Comparison of ENCODE assay signal across 9 mouse cellular contexts in the genomic region with DNA sequence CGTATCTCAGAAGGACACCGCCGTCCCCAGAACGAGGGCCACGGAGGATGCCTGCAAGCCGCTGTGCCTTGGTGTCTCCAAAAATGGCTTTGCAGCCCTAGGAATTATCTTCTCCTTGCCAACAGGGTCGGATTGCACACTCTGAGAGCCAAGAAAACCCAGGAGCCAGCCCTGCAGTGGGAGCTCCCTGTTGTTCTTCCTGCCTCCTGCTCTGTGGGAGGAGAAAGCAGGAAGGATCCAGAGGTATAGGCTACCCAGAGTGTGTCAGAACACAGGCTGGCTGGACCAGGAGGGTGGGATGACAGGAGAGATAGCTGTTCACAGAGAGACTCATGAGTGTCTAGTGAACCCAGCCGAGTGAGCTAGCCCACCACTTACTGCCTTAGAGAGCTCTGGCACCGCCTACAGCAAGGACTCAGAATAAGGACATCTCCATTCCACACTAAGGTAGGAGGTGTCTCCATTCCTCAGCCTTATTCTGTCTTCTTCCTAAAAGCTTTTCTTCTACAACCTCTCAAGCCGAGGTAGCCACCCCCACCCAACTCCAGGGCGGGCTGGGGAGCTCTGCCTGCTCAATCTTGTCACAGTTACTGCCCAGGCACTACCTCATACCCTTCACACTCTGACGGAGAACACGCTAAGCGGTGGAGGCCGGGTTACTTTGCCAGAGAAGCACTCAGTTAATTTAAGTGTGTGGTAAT. TPM values are rescaled to one million over a fixed set of nuclear protein-coding genes. Genes with fewer than 3 reads are reported as not detected.
DNase-seq lines count a peak whose midpoint lies in the region; ATAC-seq and TF ChIP-seq lines count a peak whose summit lies in the region.
"Had no signal": no experiment of that assay in that cellular context is flagged by ENCODE, and none has a peak within 500 bp of the region (broad histone marks: within the 10 kb centered on the region; RNA-seq: fewer than 3 reads in every experiment).

No protein-coding gene starts in this region.

- H3K27me3 ChIP-seq in hindbrain, embryonic 13.5 days: no peaks in the 10 kb centered on the region
- H3K27me3 ChIP-seq in hindbrain, embryonic 11.5 days (ENCODE audit: control insufficient read depth, insufficient read depth, low read length): no peaks in the 10 kb centered on the region
- H3K27me3 ChIP-seq in midbrain, embryonic 10.5 days (ENCODE audit: low read depth, poor library complexity, severe bottlenecking): no peaks in the 10 kb centered on the region; the same call in 1 of the 2 replicates
- H3K27me3 ChIP-seq in midbrain, embryonic 14.5 days (ENCODE audit: control insufficient read depth, insufficient read depth, low read length): no peaks in the 10 kb centered on the region
- H3K27me3 ChIP-seq in heart, embryonic 14.5 days (ENCODE audit: control insufficient read depth, insufficient read depth, low read length): no peaks in the 10 kb centered on the region
- no peaks in the 10 kb centered on the region for H3K27me3 ChIP-seq in small intestine, adult 2 months (ENCODE audit: control insufficient read depth, insufficient read depth, low read length)

- no peak for TF ChIP-seq CTCF in small intestine, adult 2 months (IDR thresholded peaks at IDR 0.05; ENCODE audit: extremely low read depth, insufficient read length, insufficient replicate concordance, low read depth, low read length)

- H3K4me2 ChIP-seq in hindbrain, embryonic 13.5 days: no peak overlapping the region
- no peak overlapping the region for H3K4me2 ChIP-seq in hindbrain, embryonic 11.5 days (replicated peaks; ENCODE audit: low read depth, low read length)
- H3K4me2 ChIP-seq in midbrain, embryonic 14.5 days (ENCODE audit: low read length): no peak overlapping the region
- H3K4me2 ChIP-seq in heart, embryonic 14.5 days (ENCODE audit: low read length): peak overlapping the region; percentile 5; the same call in 1 of the 2 replicates

- no peak for TF ChIP-seq POLR2A in small intestine, adult 2 months (IDR thresholded peaks at IDR 0.05; ENCODE audit: low read depth, low read length)

- H3K27ac ChIP-seq in hindbrain, embryonic 13.5 days: peak overlapping the region; percentile 45; the same call in 1 of the 2 replicates
- H3K27ac ChIP-seq in hindbrain, embryonic 11.5 days (ENCODE audit: low read depth, low read length): no peak overlapping the region
- peak overlapping the region; percentile 28; the same call in 1 of the 2 replicates for H3K27ac ChIP-seq in midbrain, embryonic 10.5 days (replicated peaks)
- no peak overlapping the region for H3K27ac ChIP-seq in midbrain, embryonic 14.5 days (replicated peaks; ENCODE audit: low read depth, low read length)
- H3K27ac ChIP-seq in heart, embryonic 14.5 days (replicated peaks in 1 of 2; ENCODE audit: control insufficient read depth in 1 of 2, insufficient read depth in 1 of 2, low read depth in 2 of 2, low read length in 2 of 2): peak overlapping the region; percentile 97 to 99
- peak overlapping the region; percentile 10; the same call in 1 of the 2 replicates for H3K27ac ChIP-seq in small intestine, adult 2 months (ENCODE audit: insufficient read depth, low read depth, low read length)

- no peaks in the 10 kb centered on the region for H3K36me3 ChIP-seq in hindbrain, embryonic 13.5 days
- H3K36me3 ChIP-seq in hindbrain, embryonic 11.5 days (ENCODE audit: control insufficient read depth, insufficient read depth, low read length): no peaks in the 10 kb centered on the region
- no peaks in the 10 kb centered on the region for H3K36me3 ChIP-seq in midbrain, embryonic 10.5 days
- no peaks in the 10 kb centered on the region for H3K36me3 ChIP-seq in midbrain, embryonic 14.5 days (ENCODE audit: control insufficient read depth, insufficient read depth, low read length)
- H3K36me3 ChIP-seq in heart, embryonic 14.5 days (ENCODE audit: control insufficient read depth, insufficient read depth, low read length): no peaks in the 10 kb centered on the region
- H3K36me3 ChIP-seq in small intestine, adult 2 months (ENCODE audit: control insufficient read depth, insufficient read depth, low read length): peaks cover 2% of the 10 kb centered on the region; the same call in 1 of the 2 replicates

- H3K4me1 ChIP-seq in hindbrain, embryonic 13.5 days (replicated peaks): peaks cover 59% of the 10 kb centered on the region
- H3K4me1 ChIP-seq in hindbrain, embryonic 11.5 days (replicated peaks; ENCODE audit: control insufficient read depth, insufficient read depth, low read length): peaks cover 3% of the 10 kb centered on the region
- peaks cover 74% of the 10 kb centered on the region for H3K4me1 ChIP-seq in midbrain, embryonic 10.5 days
- peaks cover 26% of the 10 kb centered on the region; the same call in 1 of the 2 replicates for H3K4me1 ChIP-seq in midbrain, embryonic 14.5 days (ENCODE audit: control insufficient read depth, insufficient read depth, low read length)
- peaks cover 71 to 94% of the 10 kb centered on the region in 2 experiments for H3K4me1 ChIP-seq in heart, embryonic 14.5 days (ENCODE audit: control insufficient read depth in 2 of 2, insufficient read depth in 2 of 2, low read length in 2 of 2)
- peaks cover 67% of the 10 kb centered on the region for H3K4me1 ChIP-seq in small intestine, adult 2 months (ENCODE audit: control insufficient read depth, insufficient read depth, insufficient read length, low read length)

- no peaks in the 10 kb centered on the region for H3K9me3 ChIP-seq in hindbrain, embryonic 13.5 days
- no peaks in the 10 kb centered on the region for H3K9me3 ChIP-seq in hindbrain, embryonic 11.5 days (ENCODE audit: control insufficient read depth, low read length)
- H3K9me3 ChIP-seq in midbrain, embryonic 10.5 days (replicated peaks): no peaks in the 10 kb centered on the region
- no peaks in the 10 kb centered on the region for H3K9me3 ChIP-seq in midbrain, embryonic 14.5 days (ENCODE audit: control insufficient read depth, low read length)
- no peaks in the 10 kb centered on the region for H3K9me3 ChIP-seq in heart, embryonic 14.5 days (ENCODE audit: control insufficient read depth, low read length)

- DNase-seq in hindbrain, embryonic 11.5 days (ENCODE audit: low spot score): no peak
- DNase-seq in midbrain, embryonic 10.5 days (ENCODE audit: low spot score): no peak
- no peak for DNase-seq in midbrain, embryonic 14.5 days
- no peak for DNase-seq in adrenal gland, postnatal 14 days
- no peak for DNase-seq in testis, postnatal 10 days (ENCODE audit: low spot score)
- DNase-seq: adrenal gland, postnatal 25 days had no signal

- no peak overlapping the region for H3K4me3 ChIP-seq in hindbrain, embryonic 13.5 days
- no peak overlapping the region for H3K4me3 ChIP-seq in hindbrain, embryonic 11.5 days (ENCODE audit: low read depth, low read length)
- H3K4me3 ChIP-seq in midbrain, embryonic 10.5 days: no peak overlapping the region
- no peak overlapping the region for H3K4me3 ChIP-seq in midbrain, embryonic 14.5 days (replicated peaks; ENCODE audit: low read depth, low read length)
- no peak overlapping the region for H3K4me3 ChIP-seq in heart, embryonic 14.5 days (ENCODE audit: control insufficient read depth in 1 of 2, insufficient read depth in 1 of 2, low read depth in 1 of 2, low read length in 2 of 2)
- no peak overlapping the region for H3K4me3 ChIP-seq in small intestine, adult 2 months (ENCODE audit: low read depth, low read length)

- no peak overlapping the region for H3K9ac ChIP-seq in hindbrain, embryonic 13.5 days
- no peak overlapping the region for H3K9ac ChIP-seq in hindbrain, embryonic 11.5 days (ENCODE audit: low read depth, low read length)
- no peak overlapping the region for H3K9ac ChIP-seq in midbrain, embryonic 14.5 days (replicated peaks; ENCODE audit: low read length)
- peak overlapping the region; percentile 41 for H3K9ac ChIP-seq in heart, embryonic 14.5 days (ENCODE audit: low read length)

- WGBS in hindbrain, embryonic 13.5 days: 84% methylated on average over 15 of the region's 15 CpGs
- 86% methylated on average over 15 of the region's 15 CpGs for whole genome bisulfite sequencing in hindbrain, embryonic 11.5 days
- WGBS in midbrain, embryonic 10.5 days: 87% methylated on average over 15 of the region's 15 CpGs
- 85% methylated on average over 15 of the region's 15 CpGs for WGBS in midbrain, embryonic 14.5 days
- 49% methylated on average over 15 of the region's 15 CpGs for WGBS in heart, embryonic 14.5 days
- 79% methylated on average over 15 of the region's 15 CpGs for WGBS in small intestine, adult 2 months

- ATAC-seq in hindbrain, embryonic 13.5 days (ENCODE audit: low FRiP score): no peak
- no peak for ATAC-seq in hindbrain, embryonic 11.5 days (ENCODE audit: low FRiP score)
- no peak for ATAC-seq in midbrain, embryonic 14.5 days (ENCODE audit: low FRiP score, low TSS enrichment)
- ATAC-seq in heart, embryonic 14.5 days (ENCODE audit: insufficient number of reproducible peaks, insufficient read depth, low FRiP score, low read depth): no peak

RNA-seq across cellular contexts. Expression of gene Rassf3, which starts 48.0 kb away (rescaled TPM):
- polyA plus RNA-seq in hindbrain, embryonic 13.5 days (2015; fragmentation: Nextera tagmentation; extraction: Ambion mirVana): 5.2 and 5.3 TPM in 2 replicates
- polyA plus RNA-seq in hindbrain, embryonic 11.5 days (2014; fragmentation: Nextera tagmentation; extraction: Ambion mirVana): 7.0 and 8.1 TPM in 2 replicates
- 7.2 and 7.8 TPM in 2 replicates for polyA plus RNA-seq in midbrain, embryonic 10.5 days (2016; fragmentation: Nextera tagmentation; extraction: Ambion mirVana)
- polyA plus RNA-seq in midbrain, embryonic 14.5 days (2014; fragmentation: Nextera tagmentation; extraction: Ambion mirVana): 2.4 and 4.5 TPM in 2 replicates
- 25.1 and 25.3 TPM in 2 replicates for polyA plus RNA-seq in heart, embryonic 14.5 days (2014; fragmentation: Nextera tagmentation; extraction: Ambion mirVana)
- 16.5 and 25.8 TPM in 2 replicates for polyA plus RNA-seq in small intestine, adult 2 months (2012; rRNA removed)
- total RNA-seq in adrenal gland, postnatal 14 days (2021): 40.1 and 41.1 TPM in 2 replicates

Comparison
In these comparisons a context has a peak if more than half of its experiments do, and no peak if none do; other contexts are left out.
1. H3K27ac ChIP-seq: peak in hindbrain, embryonic 13.5 days (single experiment), midbrain, embryonic 10.5 days (single experiment), heart, embryonic 14.5 days (2 of 2) and small intestine, adult 2 months (single experiment); none in hindbrain, embryonic 11.5 days (single experiment) and midbrain, embryonic 14.5 days (single experiment).